ENCODE assay signal across 28 mouse cellular contexts in genomic region chr8:6958086-6958485, GRCm38 (mm10).
"Had no signal": no experiment of that assay in that cellular context is flagged by ENCODE, and none has a peak within 500 bp of the region (broad histone marks: within the 10 kb centered on the region; RNA-seq: fewer than 3 reads in every experiment).

No protein-coding gene starts in this region.

- DNase-seq: cerebellum, adult 8-10 months; cerebellum, adult 9-10 months; cerebellum, adult 9-11 months; cerebellum, postnatal 10 days; cerebellum, postnatal 14 days; cerebellum, postnatal 25 days; cerebellum, postnatal 36 days; embryo, embryonic 11 days; forebrain, postnatal 0 days; gastrocnemius, adult 2 months; gastrocnemius, postnatal 10 days; gastrocnemius, postnatal 14 days; gastrocnemius, postnatal 25 days; gastrocnemius, postnatal 36 days; heart, adult 11 months; heart, adult 18-20 months; heart, adult 2 months had no signal

- H3K27me3 ChIP-seq: embryonic facial prominence, embryonic 12.5 days; embryonic facial prominence, embryonic 13.5 days; embryonic facial prominence, embryonic 15.5 days; forebrain, embryonic 12.5 days; forebrain, embryonic 13.5 days; forebrain, embryonic 15.5 days had no signal

- H3K4me3 ChIP-seq: embryonic facial prominence, embryonic 10.5 days; embryonic facial prominence, embryonic 12.5 days; embryonic facial prominence, embryonic 13.5 days; embryonic facial prominence, embryonic 15.5 days; erythroblast, embryonic 14.5 days; forebrain, embryonic 10.5 days; forebrain, embryonic 12.5 days; forebrain, embryonic 13.5 days; forebrain, embryonic 15.5 days; gastrocnemius, adult 2 months; heart, adult 2 months had no signal

- H3K4me2 ChIP-seq: embryonic facial prominence, embryonic 12.5 days; embryonic facial prominence, embryonic 13.5 days; embryonic facial prominence, embryonic 15.5 days; forebrain, embryonic 12.5 days; forebrain, embryonic 13.5 days; forebrain, embryonic 15.5 days had no signal

- H3K4me1 ChIP-seq: embryonic facial prominence, embryonic 10.5 days; embryonic facial prominence, embryonic 13.5 days; embryonic facial prominence, embryonic 15.5 days; forebrain, embryonic 10.5 days; forebrain, embryonic 12.5 days; forebrain, embryonic 13.5 days; forebrain, embryonic 15.5 days had no signal

- ATAC-seq: forebrain, embryonic 13.5 days; forebrain, embryonic 14.5 days; forebrain, embryonic 15.5 days; forebrain, embryonic 16.5 days; forebrain, postnatal 0 days had no signal

- H3K36me3 ChIP-seq: embryonic facial prominence, embryonic 10.5 days; embryonic facial prominence, embryonic 12.5 days; embryonic facial prominence, embryonic 13.5 days; embryonic facial prominence, embryonic 15.5 days; forebrain, embryonic 10.5 days; forebrain, embryonic 12.5 days; forebrain, embryonic 15.5 days had no signal

- H3K9ac ChIP-seq: embryonic facial prominence, embryonic 12.5 days; embryonic facial prominence, embryonic 13.5 days; embryonic facial prominence, embryonic 15.5 days; forebrain, embryonic 12.5 days; forebrain, embryonic 13.5 days; forebrain, embryonic 15.5 days; forebrain, postnatal 0 days had no signal

- H3K9me3 ChIP-seq: embryonic facial prominence, embryonic 10.5 days; embryonic facial prominence, embryonic 12.5 days; embryonic facial prominence, embryonic 13.5 days; embryonic facial prominence, embryonic 15.5 days; forebrain, embryonic 10.5 days; forebrain, embryonic 12.5 days; forebrain, embryonic 13.5 days; forebrain, embryonic 15.5 days had no signal

- H3K27ac ChIP-seq: embryonic facial prominence, embryonic 10.5 days; embryonic facial prominence, embryonic 12.5 days; embryonic facial prominence, embryonic 13.5 days; embryonic facial prominence, embryonic 15.5 days; forebrain, embryonic 10.5 days; forebrain, embryonic 12.5 days; forebrain, embryonic 13.5 days; forebrain, embryonic 15.5 days; gastrocnemius, adult 2 months; heart, adult 2 months had no signal
